Mouse (Mus musculus): ENCODE measurements at regions not wholly inside any gene's neighbourhood (a gene's known extent, or its start where the extent isn't known, plus 50 kb on each side); places are given as distances from the start of the nearest gene placed in this dataset.
"Not testable (repeated sequence)": the region's sequence is repeated elsewhere in the genome, so short reads cannot be mapped to it uniquely, and the experiment has no call there.

- no peak for ATAC-seq (replicated peaks; ENCODE audit: low FRiP score, poor library complexity, severe bottlenecking)
These were observed 172.1 kb upstream of the Kit start for GRCm38 (mm10) chr5:75402631-75403030.

GRCm38 (mm10) chr5:75403531-75403930 lies 171.2 kb upstream of the Kit start:
- ATAC-seq (replicated peaks; ENCODE audit: low FRiP score, poor library complexity, severe bottlenecking): no peak

GRCm38 (mm10) chr5:75404601-75405285 lies 170.0 kb upstream of the Kit start:
- ATAC-seq (replicated peaks; ENCODE audit: low FRiP score, poor library complexity, severe bottlenecking): no peak

- ATAC-seq (replicated peaks; ENCODE audit: low FRiP score, poor library complexity, severe bottlenecking): no peak
These were observed 169.2 kb upstream of the Kit start for GRCm38 (mm10) chr5:75405496-75405895.

GRCm38 (mm10) chr5:75407686-75408085 lies 167.0 kb upstream of the Kit start:
- no peak for ATAC-seq (replicated peaks; ENCODE audit: low FRiP score, poor library complexity, severe bottlenecking)

- ATAC-seq (replicated peaks; ENCODE audit: low FRiP score, poor library complexity, severe bottlenecking): no peak
These were observed 164.2 kb upstream of the Kit start for GRCm38 (mm10) chr5:75410240-75411186.

- not testable (repeated sequence) for ATAC-seq (replicated peaks; ENCODE audit: low FRiP score, poor library complexity, severe bottlenecking)
These were observed 155.4 kb upstream of the Kit start for GRCm38 (mm10) chr5:75419282-75419681.

- no peak for ATAC-seq (replicated peaks; ENCODE audit: low FRiP score, poor library complexity, severe bottlenecking)
These were observed 141.8 kb upstream of the Kit start for GRCm38 (mm10) chr5:75432885-75433284.

- no peak for ATAC-seq (replicated peaks; ENCODE audit: low FRiP score, poor library complexity, severe bottlenecking)
These were observed 136.8 kb upstream of the Kit start for GRCm38 (mm10) chr5:75437924-75438323.

GRCm38 (mm10) chr5:75444024-75444604 lies 130.6 kb upstream of the Kit start:
- no peak for ATAC-seq (replicated peaks; ENCODE audit: low FRiP score, poor library complexity, severe bottlenecking)

- ATAC-seq (replicated peaks; ENCODE audit: low FRiP score, poor library complexity, severe bottlenecking): no peak
These were observed 128.3 kb upstream of the Kit start for GRCm38 (mm10) chr5:75446386-75446785.

- no peak for ATAC-seq (replicated peaks; ENCODE audit: low FRiP score, poor library complexity, severe bottlenecking)
These were observed 124.7 kb upstream of the Kit start for GRCm38 (mm10) chr5:75449913-75450525.

- no peak for ATAC-seq (replicated peaks; ENCODE audit: low FRiP score, poor library complexity, severe bottlenecking)
These were observed 124.2 kb upstream of the Kit start for GRCm38 (mm10) chr5:75450564-75450963.

GRCm38 (mm10) chr5:75451081-75451480 lies 123.6 kb upstream of the Kit start:
- no peak for ATAC-seq (replicated peaks; ENCODE audit: low FRiP score, poor library complexity, severe bottlenecking)

- ATAC-seq (replicated peaks; ENCODE audit: low FRiP score, poor library complexity, severe bottlenecking): no peak
These were observed 123.0 kb upstream of the Kit start for GRCm38 (mm10) chr5:75451693-75452092.

- ATAC-seq (replicated peaks; ENCODE audit: low FRiP score, poor library complexity, severe bottlenecking): no peak
These were observed 120.8 kb upstream of the Kit start for GRCm38 (mm10) chr5:75453757-75454390.

- no peak for ATAC-seq (replicated peaks; ENCODE audit: low FRiP score, poor library complexity, severe bottlenecking)
These were observed 119.7 kb upstream of the Kit start for GRCm38 (mm10) chr5:75454961-75455541.

GRCm38 (mm10) chr5:75457403-75457802 lies 117.3 kb upstream of the Kit start:
- no peak for ATAC-seq (replicated peaks; ENCODE audit: low FRiP score, poor library complexity, severe bottlenecking)

- ATAC-seq (replicated peaks; ENCODE audit: low FRiP score, poor library complexity, severe bottlenecking): no peak
These were observed 116.4 kb upstream of the Kit start for GRCm38 (mm10) chr5:75458317-75458716.
